Mouse (Mus musculus): ENCODE data around the gene Ddx58.

GRCm38 (mm10) chr4:40289046-40289445, 49.4 kb upstream of the Ddx58 start:
- TF ChIP-seq POLR2A (IDR thresholded peaks at IDR 0.05; ENCODE audit: low read depth, low read length): no peak
- no peak for TF ChIP-seq CTCF (IDR thresholded peaks at IDR 0.05; ENCODE audit: extremely low read depth, insufficient read length, insufficient replicate concordance, low read depth, low read length)

Data from small intestine, adult 2 months (tissue).